Mouse (Mus musculus) Muller cell, postnatal 12 days (primary cell): ENCODE data around the gene Hrh3.

Experiments used
- DNase-seq: peaks from one replicate; pipeline ENCODE4 v3.0.0-alpha.2; 2015; ENCODE audit errors: inconsistent ontology term

Gene Hrh3

GRCm38 (mm10) chr2:180105441-180106190 is 1.3 kb upstream of the Hrh3 start:
- no peak for DNase-seq

GRCm38 (mm10) chr2:180104659-180105377 is 530 bp upstream of the Hrh3 start:
- no peak for DNase-seq

GRCm38 (mm10) chr2:180103151-180103977 is 924 bp downstream of the Hrh3 start:
- DNase-seq: no peak

- no peak for DNase-seq
These were observed 4.8 kb downstream of the Hrh3 start for GRCm38 (mm10) chr2:180099529-180099928.

- no peak for DNase-seq
These were observed 6.1 kb downstream of the Hrh3 start for GRCm38 (mm10) chr2:180098167-180098566.

GRCm38 (mm10) chr2:180097585-180097984 is 6.7 kb downstream of the Hrh3 start:
- DNase-seq: no peak

GRCm38 (mm10) chr2:180095711-180096110 is 8.6 kb downstream of the Hrh3 start:
- no peak for DNase-seq

- DNase-seq: no peak
These were observed 14.0 kb downstream of the Hrh3 start for GRCm38 (mm10) chr2:180090285-180090684.

GRCm38 (mm10) chr2:180087472-180087871 is 16.8 kb downstream of the Hrh3 start:
- DNase-seq: no peak

- DNase-seq: no peak
These were observed 17.7 kb downstream of the Hrh3 start for GRCm38 (mm10) chr2:180086637-180087027.

GRCm38 (mm10) chr2:180085926-180086636 is 18.2 kb downstream of the Hrh3 start:
- peak; percentile 77 for DNase-seq

- DNase-seq: peak; percentile 57
These were observed 19.7 kb downstream of the Hrh3 start for GRCm38 (mm10) chr2:180084565-180084964.

GRCm38 (mm10) chr2:180083063-180083462 is 21.2 kb downstream of the Hrh3 start:
- no peak for DNase-seq

GRCm38 (mm10) chr2:180080680-180081079 is 23.6 kb downstream of the Hrh3 start:
- peak; percentile 25 for DNase-seq

GRCm38 (mm10) chr2:180077622-180078021 is 26.7 kb downstream of the Hrh3 start:
- no peak for DNase-seq

GRCm38 (mm10) chr2:180072886-180073285 is 31.4 kb downstream of the Hrh3 start:
- no peak for DNase-seq

GRCm38 (mm10) chr2:180071671-180072070 is 32.6 kb downstream of the Hrh3 start:
- DNase-seq: no peak

GRCm38 (mm10) chr2:180070481-180071453 is 33.5 kb downstream of the Hrh3 start, which contains the start of gene Mtg2:
TSS of gene Mtg2 (plus strand) at chr2:180070588.
- DNase-seq: peak; percentile 95

GRCm38 (mm10) chr2:180069770-180070480 is 34.4 kb downstream of the Hrh3 start:
- no peak for DNase-seq
